Mouse (Mus musculus) myocyte (in vitro differentiated cells): ENCODE measurements at regions not wholly inside any gene's neighbourhood (a gene's known extent, or its start where the extent isn't known, plus 50 kb on each side); places are given as distances from the start of the nearest gene placed in this dataset.

Experiments
- H3K27me3 ChIP-seq: one replicate; pipeline ENCODE4 v1.6.1; 2011; ENCODE audit not compliant: control insufficient read depth, insufficient read depth, insufficient read length
- H3K36me3 ChIP-seq: one replicate; pipeline ENCODE4 v1.6.1; 2011; ENCODE audit not compliant: control insufficient read depth, insufficient read depth
- H3K4me2 ChIP-seq: one replicate; pipeline ENCODE4 v1.6.1; 2011; ENCODE audit warnings: low read depth, control low read depth
- H3K4me3 ChIP-seq: one replicate; pipeline ENCODE4 v1.5.1; 2011; ENCODE audit warnings: mild to moderate bottlenecking, control low read depth, moderate library complexity
- H3K79me2 ChIP-seq: one replicate; pipeline ENCODE4 v1.6.1; 2011; ENCODE audit not compliant: control insufficient read depth, insufficient read depth
- H3ac ChIP-seq: one replicate; pipeline ENCODE4 v1.6.1; 2011; ENCODE audit not compliant: control insufficient read depth, insufficient read length
- CEBPB ChIP-seq: IDR thresholded peaks from 2 replicates; pipeline ENCODE4 v1.6.1; 2011; ENCODE audit warnings: mild to moderate bottlenecking, moderate library complexity; ENCODE audit not compliant: poor library complexity, insufficient read depth, severe bottlenecking
- E2F4 ChIP-seq: IDR thresholded peaks from one replicate; pipeline ENCODE4 v1.6.1; 2011; ENCODE audit warnings: mild to moderate bottlenecking, control low read depth, moderate library complexity; ENCODE audit not compliant: insufficient read depth
- MAX ChIP-seq: IDR thresholded peaks from one replicate; pipeline ENCODE4 v1.6.1; 2011; ENCODE audit warnings: low read depth, mild to moderate bottlenecking, control low read depth
- MYOD1 ChIP-seq, 3 experiments: IDR thresholded peaks; one replicate each; pipeline ENCODE4 v1.6.1; 2011; ENCODE audit warnings: control low read depth in 2 of 3, low read depth in 2 of 3, mild to moderate bottlenecking in 2 of 3, moderate library complexity in 1 of 3; ENCODE audit not compliant: insufficient read length in 2 of 3, control insufficient read depth in 1 of 3
- MYOG ChIP-seq, 3 experiments: IDR thresholded peaks; one replicate each; pipeline ENCODE4 v1.6.1; 2011; ENCODE audit warnings: control low read depth in 2 of 3, low read depth in 2 of 3, mild to moderate bottlenecking in 2 of 3; ENCODE audit not compliant: insufficient read length in 2 of 3, control insufficient read depth in 1 of 3, insufficient read depth in 1 of 3
- POLR2A ChIP-seq: IDR thresholded peaks from one replicate; pipeline ENCODE4 v1.6.1; 2011; ENCODE audit warnings: low read depth, mild to moderate bottlenecking, control low read depth, moderate library complexity; ENCODE audit not compliant: insufficient read length
- POLR2AphosphoS2 ChIP-seq: IDR thresholded peaks from one replicate; pipeline ENCODE4 v1.6.1; 2011; ENCODE audit warnings: low read depth, control low read depth; ENCODE audit not compliant: insufficient read length
- REST ChIP-seq: IDR thresholded peaks from one replicate; pipeline ENCODE4 v1.6.1; 2011; ENCODE audit warnings: mild to moderate bottlenecking, control low read depth, moderate library complexity; ENCODE audit not compliant: insufficient read depth, insufficient read length
- SRF ChIP-seq: IDR thresholded peaks from one replicate; pipeline ENCODE4 v1.6.1; 2011; ENCODE audit warnings: low read depth; ENCODE audit not compliant: control insufficient read depth, insufficient read length
- TCF12 ChIP-seq: IDR thresholded peaks from one replicate; pipeline ENCODE4 v1.6.1; 2011; ENCODE audit warnings: mild to moderate bottlenecking, control low read depth; ENCODE audit not compliant: poor library complexity, insufficient read depth, severe bottlenecking
- TCF3 ChIP-seq: IDR thresholded peaks from one replicate; pipeline ENCODE4 v1.6.1; 2011; ENCODE audit warnings: low read depth, control low read depth; ENCODE audit not compliant: insufficient read length
- USF1 ChIP-seq: IDR thresholded peaks from one replicate; pipeline ENCODE4 v1.6.1; 2011; ENCODE audit warnings: low read depth, mild to moderate bottlenecking, control low read depth, moderate library complexity

- TF ChIP-seq MYOG (IDR thresholded peaks at IDR 0.05; ENCODE audit: control insufficient read depth in 1 of 3, insufficient read depth in 1 of 3, insufficient read length in 2 of 3, low read depth in 2 of 3) (no peak), TCF12 (no peak)
- Histone ChIP-seq H3ac (no peak overlapping the region), H3K79me2 (no peaks in the 10 kb centered on the region), H3K27me3 (no peaks in the 10 kb centered on the region), H3K36me3 (no peaks in the 10 kb centered on the region), H3K4me3 (no peak overlapping the region), H3K4me2 (no peak overlapping the region)
These were observed 58.7 kb upstream of the Fam241a start for GRCm38 (mm10) chr3:127954856-127955255.

GRCm38 (mm10) chr3:127953610-127954009 is 57.5 kb upstream of the Fam241a start:
- H3K4me2 ChIP-seq = no peak overlapping the region
- no peaks in the 10 kb centered on the region for H3K36me3 ChIP-seq
- TF ChIP-seq MYOD1 (IDR thresholded peaks at IDR 0.05; ENCODE audit: control insufficient read depth in 1 of 3, insufficient read length in 2 of 3, low read depth in 2 of 3) (no peak), POLR2AphosphoS2 (no peak), E2F4 (no peak), MYOG (IDR thresholded peaks at IDR 0.05; ENCODE audit: control insufficient read depth in 1 of 3, insufficient read depth in 1 of 3, insufficient read length in 2 of 3, low read depth in 2 of 3) (no peak), TCF3 (no peak), MAX (no peak), POLR2A (no peak), SRF (no peak), TCF12 (no peak), CEBPB (no peak), USF1 (no peak)
- no peaks in the 10 kb centered on the region for H3K79me2 ChIP-seq
- H3K4me3 ChIP-seq = no peak overlapping the region
- H3ac ChIP-seq = no peak overlapping the region
- no peaks in the 10 kb centered on the region for H3K27me3 ChIP-seq

GRCm38 (mm10) chr3:127948898-127949620 is 52.9 kb upstream of the Fam241a start:
- TF ChIP-seq MAX = no peak
- no peak for TF ChIP-seq SRF
- TF ChIP-seq POLR2AphosphoS2 = no peak
- no peak for TF ChIP-seq REST
- TF ChIP-seq E2F4 = no peak
- no peak for TF ChIP-seq TCF3
- no peak for TF ChIP-seq TCF12
- no peak for TF ChIP-seq USF1
- TF ChIP-seq POLR2A = no peak
- TF ChIP-seq MYOG (IDR thresholded peaks at IDR 0.05; ENCODE audit: control insufficient read depth in 1 of 3, insufficient read depth in 1 of 3, insufficient read length in 2 of 3, low read depth in 2 of 3) = no peak
- no peak for TF ChIP-seq MYOD1 (IDR thresholded peaks at IDR 0.05; ENCODE audit: control insufficient read depth in 1 of 3, insufficient read length in 2 of 3, low read depth in 2 of 3)
- TF ChIP-seq CEBPB = no peak

GRCm38 (mm10) chr3:127948326-127948725 is 52.2 kb upstream of the Fam241a start:
- Histone ChIP-seq H3K4me3 (no peak overlapping the region), H3K27me3 (no peaks in the 10 kb centered on the region), H3K4me2 (no peak overlapping the region), H3ac (no peak overlapping the region), H3K36me3 (no peaks in the 10 kb centered on the region), H3K79me2 (no peaks in the 10 kb centered on the region)
- no peak for TF ChIP-seq POLR2A
- TF ChIP-seq POLR2AphosphoS2 = no peak
- TF ChIP-seq REST = no peak
- no peak for TF ChIP-seq USF1
- no peak for TF ChIP-seq TCF3
- TF ChIP-seq MYOG (IDR thresholded peaks at IDR 0.05; ENCODE audit: control insufficient read depth in 1 of 3, insufficient read depth in 1 of 3, insufficient read length in 2 of 3, low read depth in 2 of 3) = no peak
- no peak for TF ChIP-seq CEBPB
- no peak for TF ChIP-seq E2F4
- no peak for TF ChIP-seq TCF12
- TF ChIP-seq MYOD1 (IDR thresholded peaks at IDR 0.05; ENCODE audit: control insufficient read depth in 1 of 3, insufficient read length in 2 of 3, low read depth in 2 of 3) = no peak
- TF ChIP-seq SRF = no peak
- no peak for TF ChIP-seq MAX

More at GRCm38 (mm10) chr3:127948898-127949620, 52.9 kb upstream of the Fam241a start:
- no peak overlapping the region for H3ac ChIP-seq
- H3K4me2 ChIP-seq = no peak overlapping the region
- no peaks in the 10 kb centered on the region for H3K36me3 ChIP-seq
- no peak overlapping the region for H3K4me3 ChIP-seq
- H3K79me2 ChIP-seq = no peaks in the 10 kb centered on the region
- H3K27me3 ChIP-seq = no peaks in the 10 kb centered on the region
